ENCODE assay signal across 10 mouse cellular contexts in genomic region chr1:193510066-193510793, GRCm38 (mm10).
DNase-seq lines count a peak whose midpoint lies in the region; ATAC-seq and TF ChIP-seq lines count a peak whose summit lies in the region.
"Had no signal": no experiment of that assay in that cellular context is flagged by ENCODE, and none has a peak within 500 bp of the region (broad histone marks: within the 10 kb centered on the region; RNA-seq: fewer than 3 reads in every experiment).

No protein-coding gene starts in this region.

- intact Hi-C loops in heart, adult 2 months (cut with DNase I), result no loop called here

- H3K9ac ChIP-seq in heart, adult 2 months (ENCODE audit: low read depth, low read length), result no peak overlapping the region
- no peak overlapping the region; the same call in 1 of the 2 replicates for H3K9ac ChIP-seq in embryonic facial prominence, embryonic 15.5 days

- no peak overlapping the region for H3K27ac ChIP-seq in heart, adult 2 months
- peak overlapping the region; percentile 88 for H3K27ac ChIP-seq in embryonic facial prominence, embryonic 15.5 days (replicated peaks)

- H3K9me3 ChIP-seq in embryonic facial prominence, embryonic 15.5 days (replicated peaks), result no peaks in the 10 kb centered on the region

- ATAC-seq in embryonic facial prominence, embryonic 15.5 days (ENCODE audit: insufficient number of reproducible peaks, low FRiP score, low TSS enrichment, low read depth), result peak; percentile 58; the same call in 1 of the 2 replicates

- WGBS in heart, adult 2 months, result 77% methylated on average over 8 of the region's 8 CpGs
- 46% methylated on average over 8 of the region's 8 CpGs for WGBS in embryonic facial prominence, embryonic 15.5 days

- no peak for TF ChIP-seq POLR2A in heart, adult 2 months (IDR thresholded peaks at IDR 0.05; ENCODE audit: insufficient read depth, low read depth, low read length)

- peak overlapping the region; percentile 28 for H3K4me2 ChIP-seq in embryonic facial prominence, embryonic 15.5 days (replicated peaks)

- no peaks in the 10 kb centered on the region for H3K4me1 ChIP-seq in heart, adult 2 months (ENCODE audit: control insufficient read depth, insufficient read depth, low read length)
- H3K4me1 ChIP-seq in embryonic facial prominence, embryonic 15.5 days, result peaks cover 29% of the 10 kb centered on the region

- H3K4me3 ChIP-seq in heart, adult 2 months, result no peak overlapping the region
- peak overlapping the region; percentile 40 for H3K4me3 ChIP-seq in embryonic facial prominence, embryonic 15.5 days (replicated peaks)

- DNase-seq in heart, adult 11 months, result peak; percentile 83
- DNase-seq in heart, adult 2 months, result no peak
- peak; percentile 42 to 61 for DNase-seq in kidney, postnatal 4 days
- peak; percentile 64 for DNase-seq in lung, postnatal 25 days (ENCODE audit: low spot score)
- DNase-seq in frontal cortex, postnatal 25 days (ENCODE audit: low spot score in 2 of 2), result no peak
- no peak for DNase-seq in Muller cell, postnatal 12 days (ENCODE audit: inconsistent ontology term)
- no peak for DNase-seq in cerebellum, adult 18-20 months
- DNase-seq: adrenal gland, postnatal 25 days; right cerebral cortex, postnatal 4 days had no signal

- TF ChIP-seq CTCF in heart, adult 2 months (IDR thresholded peaks at IDR 0.05), result no peak

- H3K36me3 ChIP-seq in heart, adult 2 months (ENCODE audit: control insufficient read depth, insufficient read depth, low read length), result no peaks in the 10 kb centered on the region
- no peaks in the 10 kb centered on the region for H3K36me3 ChIP-seq in embryonic facial prominence, embryonic 15.5 days

- no peaks in the 10 kb centered on the region for H3K79me2 ChIP-seq in heart, adult 2 months (replicated peaks; ENCODE audit: control insufficient read depth, insufficient read depth, low read length)

- no peak for TF ChIP-seq EP300 in heart, adult 2 months (IDR thresholded peaks at IDR 0.05; ENCODE audit: insufficient read depth, low read depth, low read length)

- H3K27me3 ChIP-seq in heart, adult 2 months (ENCODE audit: control insufficient read depth, insufficient read depth, low read length), result no peaks in the 10 kb centered on the region
- H3K27me3 ChIP-seq in embryonic facial prominence, embryonic 15.5 days, result no peaks in the 10 kb centered on the region

Comparison
In these comparisons a context has a peak if more than half of its experiments do, and no peak if none do; other contexts are left out.
1. DNase-seq: peak in heart, adult 11 months (single experiment), kidney, postnatal 4 days (2 of 2) and lung, postnatal 25 days (single experiment); none in heart, adult 2 months (0 of 2), frontal cortex, postnatal 25 days (0 of 2), Muller cell, postnatal 12 days (single experiment) and cerebellum, adult 18-20 months (0 of 2).